Mouse (Mus musculus): ENCODE measurements at regions not wholly inside any gene's neighbourhood (a gene's known extent, or its start where the extent isn't known, plus 50 kb on each side); places are given as distances from the start of the nearest gene placed in this dataset.

GRCm38 (mm10) chr2:167757157-167757780 lies 67.6 kb upstream of the Tmem189 start:
- DNase-seq (ENCODE audit: low spot score), result no peak

- DNase-seq (ENCODE audit: low spot score), result no peak
These were observed 67.1 kb upstream of the Tmem189 start for GRCm38 (mm10) chr2:167756721-167757120.

- no peak for DNase-seq (ENCODE audit: low spot score)
These were observed 65.4 kb upstream of the Tmem189 start for GRCm38 (mm10) chr2:167754929-167755551.

- DNase-seq (ENCODE audit: low spot score), result no peak
These were observed 64.3 kb upstream of the Tmem189 start for GRCm38 (mm10) chr2:167753898-167754297.

- DNase-seq (ENCODE audit: low spot score), result no peak
These were observed 63.4 kb upstream of the Tmem189 start for GRCm38 (mm10) chr2:167752805-167753556.

GRCm38 (mm10) chr2:167751585-167751984 lies 62.0 kb upstream of the Tmem189 start:
- DNase-seq (ENCODE audit: low spot score), result no peak

- no peak for DNase-seq (ENCODE audit: low spot score)
These were observed 58.7 kb upstream of the Tmem189 start for GRCm38 (mm10) chr2:167748297-167748696.

- no peak for DNase-seq (ENCODE audit: low spot score)
These were observed 57.7 kb upstream of the Tmem189 start for GRCm38 (mm10) chr2:167747164-167747843.

- no peak for DNase-seq (ENCODE audit: low spot score)
These were observed 56.7 kb upstream of the Tmem189 start for GRCm38 (mm10) chr2:167746344-167746743.

- DNase-seq (ENCODE audit: low spot score), result no peak
These were observed 55.8 kb upstream of the Tmem189 start for GRCm38 (mm10) chr2:167745409-167745808.

- DNase-seq (ENCODE audit: low spot score), result no peak
These were observed 54.5 kb upstream of the Tmem189 start for GRCm38 (mm10) chr2:167744080-167744479.

GRCm38 (mm10) chr2:167742479-167742878 lies 52.9 kb upstream of the Tmem189 start:
- DNase-seq (ENCODE audit: low spot score), result no peak

GRCm38 (mm10) chr2:167740516-167741189 lies 51.0 kb upstream of the Tmem189 start:
- no peak for DNase-seq (ENCODE audit: low spot score)

Data from retina, embryonic 14.5 days (tissue).